Comparison of ENCODE assay signal across 8 mouse cellular contexts in genomic region chr9:75071029-75071705, GRCm38 (mm10). TPM values are rescaled to one million over a fixed set of nuclear protein-coding genes. Genes with fewer than 3 reads are reported as not detected.
DNase-seq lines count a peak whose midpoint lies in the region; ATAC-seq and TF ChIP-seq lines count a peak whose summit lies in the region.

No protein-coding gene starts in this region.

- H3K9ac ChIP-seq in forebrain, postnatal 0 days = peak overlapping the region; percentile 94
- peak overlapping the region; percentile 89 for H3K9ac ChIP-seq in lung, embryonic 16.5 days (ENCODE audit: low read length)

- TF ChIP-seq POLR2A in cerebellum, adult 2 months (IDR thresholded peaks at IDR 0.05; ENCODE audit: borderline replicate concordance, insufficient read depth, low read length) = peak; percentile 71
- TF ChIP-seq POLR2A in thymus, adult 2 months (IDR thresholded peaks at IDR 0.05; ENCODE audit: control insufficient read depth, extremely low read depth, insufficient read depth, low read length, poor library complexity) = 0 out of 2 replicates have a peak, but pooled peaks have one; percentile 34

- H3K4me2 ChIP-seq in forebrain, postnatal 0 days (ENCODE audit: low read depth) = peak overlapping the region; percentile 71
- H3K4me2 ChIP-seq in lung, embryonic 16.5 days (ENCODE audit: low read depth, low read length) = peak overlapping the region; percentile 99

- DNase-seq in MEL-GATA-1-ER (ENCODE audit: extremely low read depth, low read depth) = peak; percentile 32
- DNase-seq in cerebellum, adult 2 months = peak; percentile 89 to 92
- DNase-seq in forebrain, postnatal 0 days = peak; percentile 91
- peak; percentile 57 for DNase-seq in layer of hippocampus, adult 9-10 months (ENCODE audit: low spot score)
- DNase-seq in ovary, adult 18-20 months (ENCODE audit: low spot score) = peak; percentile 68
- DNase-seq in thymus, adult 2 months = peak; percentile 74

- no peaks in the 10 kb centered on the region for H3K36me3 ChIP-seq in forebrain, postnatal 0 days (ENCODE audit: insufficient read depth)
- H3K36me3 ChIP-seq in lung, embryonic 16.5 days (ENCODE audit: control insufficient read depth, insufficient read depth, low read length) = no peaks in the 10 kb centered on the region
- H3K36me3 ChIP-seq in thymus, adult 2 months (ENCODE audit: control insufficient read depth, insufficient read depth, low read length) = no peaks in the 10 kb centered on the region

- no peaks in the 10 kb centered on the region for H3K9me3 ChIP-seq in forebrain, postnatal 0 days (ENCODE audit: low read length)
- H3K9me3 ChIP-seq in lung, embryonic 16.5 days (ENCODE audit: control insufficient read depth, low read length) = no peaks in the 10 kb centered on the region

- H3K4me3 ChIP-seq in cerebellum, adult 2 months (replicated peaks; ENCODE audit: insufficient read depth, low read depth, low read length) = peak overlapping the region; percentile 95
- peak overlapping the region; percentile 82 for H3K4me3 ChIP-seq in forebrain, postnatal 0 days (ENCODE audit: low read depth, low read length)
- H3K4me3 ChIP-seq in lung, embryonic 16.5 days (ENCODE audit: low read length) = peak overlapping the region; percentile 88
- peak overlapping the region; percentile 89 for H3K4me3 ChIP-seq in thymus, adult 2 months (ENCODE audit: control insufficient read depth, insufficient read depth, low read length)

- TF ChIP-seq CTCF in cerebellum, adult 2 months (IDR thresholded peaks at IDR 0.05; ENCODE audit: borderline replicate concordance, insufficient read depth, low read depth, low read length) = peak; percentile 4; the same call in 1 of the 2 replicates
- peak; percentile 57 for TF ChIP-seq CTCF in forebrain, postnatal 0 days (IDR thresholded peaks at IDR 0.05; ENCODE audit: low read depth)
- no peak; the same call in 1 of the 2 replicates for TF ChIP-seq CTCF in thymus, adult 2 months (IDR thresholded peaks at IDR 0.05; ENCODE audit: borderline replicate concordance, control insufficient read depth, extremely low read depth, insufficient read depth, low read length, poor library complexity)

- peak; percentile 96 for ATAC-seq in forebrain, postnatal 0 days
- ATAC-seq in hematopoietic stem cell, adult 5-6 weeks (replicated peaks in 1 of 2; ENCODE audit: insufficient read depth in 1 of 2, low FRiP score in 2 of 2, low TSS enrichment in 1 of 2, low read depth in 1 of 2, poor library complexity in 2 of 2, severe bottlenecking in 2 of 2) = peak; percentile 60 to 80
- ATAC-seq in lung, embryonic 16.5 days (ENCODE audit: low read depth) = peak; percentile 99

- H3K27me3 ChIP-seq in cerebellum, adult 2 months (ENCODE audit: control insufficient read depth, insufficient read depth, low read length) = no peaks in the 10 kb centered on the region
- no peaks in the 10 kb centered on the region for H3K27me3 ChIP-seq in forebrain, postnatal 0 days (ENCODE audit: insufficient read depth, low read length)
- H3K27me3 ChIP-seq in lung, embryonic 16.5 days (ENCODE audit: control insufficient read depth, insufficient read depth, low read depth, low read length) = no peaks in the 10 kb centered on the region
- H3K27me3 ChIP-seq in thymus, adult 2 months (ENCODE audit: control insufficient read depth, insufficient read depth, low read length) = no peaks in the 10 kb centered on the region

- WGBS in cerebellum, adult 2 months = under 1% methylated on average over 84 of the region's 92 CpGs
- under 1% methylated on average over 61 of the region's 92 CpGs for WGBS in forebrain, postnatal 0 days
- 0% methylated on average over 34 of the region's 92 CpGs for WGBS in lung, embryonic 16.5 days
- 3% methylated on average over 66 of the region's 92 CpGs for WGBS in thymus, adult 2 months

- no peaks in the 10 kb centered on the region for H3K4me1 ChIP-seq in cerebellum, adult 2 months (ENCODE audit: control insufficient read depth, insufficient read depth, low read length)
- H3K4me1 ChIP-seq in forebrain, postnatal 0 days (ENCODE audit: insufficient read depth) = peaks cover 15% of the 10 kb centered on the region; the same call in 1 of the 2 replicates
- H3K4me1 ChIP-seq in lung, embryonic 16.5 days (replicated peaks; ENCODE audit: control insufficient read depth, insufficient read depth, low read length) = peaks cover 9% of the 10 kb centered on the region; the same call in 1 of the 2 replicates
- peaks cover 9% of the 10 kb centered on the region; the same call in 1 of the 2 replicates for H3K4me1 ChIP-seq in thymus, adult 2 months (replicated peaks; ENCODE audit: control insufficient read depth, insufficient read depth, low read length)

- H3K27ac ChIP-seq in cerebellum, adult 2 months (ENCODE audit: insufficient read depth, low read length) = peak overlapping the region; percentile 96
- H3K27ac ChIP-seq in forebrain, postnatal 0 days (ENCODE audit: low read depth, low read length) = peak overlapping the region; percentile 98
- H3K27ac ChIP-seq in lung, embryonic 16.5 days (ENCODE audit: low read length) = peak overlapping the region; percentile 83
- no peak overlapping the region for H3K27ac ChIP-seq in thymus, adult 2 months (ENCODE audit: control insufficient read depth, insufficient read depth, low read length)

RNA-seq across cellular contexts. Expression of gene Myo5a, which starts 0.4 kb away (rescaled TPM):
- 86.4 and 89.9 TPM in 2 replicates for polyA plus RNA-seq in cerebellum, adult 2 months (2012; rRNA removed)
- 146 and 166 TPM in 2 replicates for total RNA-seq in forebrain, postnatal 0 days (2014; rRNA removed)
- 18.0 and 34.9 TPM in 2 replicates for polyA plus RNA-seq in forebrain, postnatal 0 days (2015; fragmentation: Nextera tagmentation; extraction: Ambion mirVana)
- 137 and 162 TPM in 2 replicates for total RNA-seq in hematopoietic stem cell, adult 5-6 weeks (2017)
- polyA plus RNA-seq in lung, embryonic 16.5 days (2015; fragmentation: Nextera tagmentation; extraction: Ambion mirVana) = 7.1 and 8.6 TPM in 2 replicates
- 8.3 and 8.7 TPM in 2 replicates for polyA plus RNA-seq in thymus, adult 2 months (2012; rRNA removed)

RNA-seq across cellular contexts. Expression of gene Arpp19, which starts 33.8 kb away (rescaled TPM):
- polyA plus RNA-seq in cerebellum, adult 2 months (2012; rRNA removed) = 67.2 and 74.5 TPM in 2 replicates
- 109 and 111 TPM in 2 replicates for total RNA-seq in forebrain, postnatal 0 days (2014; rRNA removed)
- polyA plus RNA-seq in forebrain, postnatal 0 days (2015; fragmentation: Nextera tagmentation; extraction: Ambion mirVana) = 213 and 233 TPM in 2 replicates
- 98.1 and 107 TPM in 2 replicates for total RNA-seq in hematopoietic stem cell, adult 5-6 weeks (2017)
- polyA plus RNA-seq in lung, embryonic 16.5 days (2015; fragmentation: Nextera tagmentation; extraction: Ambion mirVana) = 257 and 306 TPM in 2 replicates
- 14.5 and 16.1 TPM in 2 replicates for polyA plus RNA-seq in thymus, adult 2 months (2012; rRNA removed)

Comparison
In these comparisons a context has a peak if more than half of its experiments do, and no peak if none do; other contexts are left out.
1. DNase-seq: peak in every context shown above with its lines; median percentile 91 in forebrain, postnatal 0 days; 90 in cerebellum, adult 2 months; 74 in thymus, adult 2 months; 68 in ovary, adult 18-20 months; 57 in layer of hippocampus, adult 9-10 months; 32 in MEL-GATA-1-ER.